Mouse (Mus musculus): ENCODE measurements around the gene Dtd1. TPM values are rescaled to one million over a fixed set of nuclear protein-coding genes. Genes with fewer than 3 reads are reported as not detected.

Gene Dtd1
- polyA plus RNA-seq, 1 experiment from 2014 or later = 148 TPM

DNA sequence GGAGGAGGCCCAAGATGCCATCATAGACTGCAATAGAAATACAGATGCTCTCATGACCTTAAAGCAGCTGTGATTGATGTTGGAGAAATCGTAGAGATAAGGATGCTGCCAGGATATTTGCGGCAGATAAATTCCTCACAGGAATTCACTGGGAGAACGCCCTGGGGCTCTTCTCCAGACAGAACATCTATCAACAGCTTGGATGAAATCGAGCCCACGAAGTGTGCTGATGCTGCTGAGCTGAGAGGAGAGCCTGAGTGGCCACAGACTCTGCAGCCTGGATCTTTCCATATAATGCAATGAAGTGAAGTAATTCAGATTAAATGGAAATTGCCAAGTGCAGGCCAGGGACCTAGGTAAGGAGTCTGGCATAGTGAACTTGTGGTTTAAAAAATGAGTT lies 181.0 kb downstream of the Dtd1 start:
- Histone ChIP-seq H3K9me3 (no peaks in the 10 kb centered on the region), H3K9ac (no peak overlapping the region), H3K4me3 (no peak overlapping the region), H3K4me2 (no peak overlapping the region), H3K27me3 (replicated peaks) (no peaks in the 10 kb centered on the region), H3K4me1 (no peaks in the 10 kb centered on the region), H3K36me3 (replicated peaks) (no peaks in the 10 kb centered on the region), H3K27ac (no peak overlapping the region)
- ATAC-seq (replicated peaks) = no peak
- 67% methylated on average over 5 of the region's 5 CpGs for WGBS

DNA sequence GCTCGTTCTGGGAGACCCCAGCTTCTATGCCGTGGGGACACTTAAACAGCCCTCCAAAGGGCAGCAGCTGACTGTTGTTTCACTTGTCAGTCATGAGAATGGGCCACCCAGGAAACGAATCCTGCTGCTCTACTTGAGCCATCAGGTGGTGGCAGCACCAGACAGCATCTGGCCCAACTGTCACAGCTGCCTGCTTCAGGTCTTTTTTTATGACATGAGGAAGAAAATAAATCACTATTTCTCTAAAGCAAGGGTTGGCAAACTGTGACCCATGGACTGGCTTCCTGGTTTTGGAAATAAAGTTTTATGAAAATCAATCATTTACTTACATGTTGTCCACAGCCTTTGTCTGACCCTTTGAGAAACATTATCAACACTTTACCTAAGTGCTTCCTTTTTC lies 182.2 kb downstream of the Dtd1 start:
- no peak for ATAC-seq (replicated peaks)
- no peaks in the 10 kb centered on the region for H3K27me3 ChIP-seq (replicated peaks)
- no peak overlapping the region for H3K27ac ChIP-seq
- no peak overlapping the region for H3K4me3 ChIP-seq
- no peak overlapping the region for H3K4me2 ChIP-seq
- no peaks in the 10 kb centered on the region for H3K36me3 ChIP-seq (replicated peaks)
- no peaks in the 10 kb centered on the region for H3K9me3 ChIP-seq
- H3K4me1 ChIP-seq = no peaks in the 10 kb centered on the region
- no peak overlapping the region for H3K9ac ChIP-seq
- WGBS = 63% methylated on average over 3 of the region's 3 CpGs

DNA sequence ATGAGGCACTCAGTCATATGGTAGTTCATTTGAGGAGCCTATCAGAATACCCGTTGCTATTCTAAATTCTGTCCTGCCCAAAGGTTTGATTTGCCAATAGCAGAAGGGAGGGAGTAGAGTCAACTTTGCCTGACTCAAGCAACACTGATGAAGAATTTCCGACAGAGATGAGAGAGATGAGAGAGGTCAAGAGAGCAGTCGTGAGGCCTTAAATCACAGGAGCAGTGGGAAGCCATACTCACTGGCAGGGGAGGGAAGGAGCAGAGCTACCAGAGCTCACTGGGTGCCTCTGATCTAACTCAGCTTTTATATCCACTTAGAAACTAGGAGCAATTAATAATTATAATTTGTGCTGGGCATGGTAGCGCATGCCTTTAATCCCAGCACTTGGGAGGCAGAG lies 182.8 kb downstream of the Dtd1 start:
- H3K27me3 ChIP-seq (replicated peaks) = no peaks in the 10 kb centered on the region
- WGBS = 79% methylated on average over 4 of the region's 4 CpGs
- H3K27ac ChIP-seq = no peak overlapping the region
- H3K9me3 ChIP-seq = no peaks in the 10 kb centered on the region
- ATAC-seq (replicated peaks) = no peak
- H3K4me2 ChIP-seq = no peak overlapping the region
- no peak overlapping the region for H3K4me3 ChIP-seq
- no peak overlapping the region for H3K9ac ChIP-seq
- no peaks in the 10 kb centered on the region for H3K36me3 ChIP-seq (replicated peaks)
- no peaks in the 10 kb centered on the region for H3K4me1 ChIP-seq

DNA sequence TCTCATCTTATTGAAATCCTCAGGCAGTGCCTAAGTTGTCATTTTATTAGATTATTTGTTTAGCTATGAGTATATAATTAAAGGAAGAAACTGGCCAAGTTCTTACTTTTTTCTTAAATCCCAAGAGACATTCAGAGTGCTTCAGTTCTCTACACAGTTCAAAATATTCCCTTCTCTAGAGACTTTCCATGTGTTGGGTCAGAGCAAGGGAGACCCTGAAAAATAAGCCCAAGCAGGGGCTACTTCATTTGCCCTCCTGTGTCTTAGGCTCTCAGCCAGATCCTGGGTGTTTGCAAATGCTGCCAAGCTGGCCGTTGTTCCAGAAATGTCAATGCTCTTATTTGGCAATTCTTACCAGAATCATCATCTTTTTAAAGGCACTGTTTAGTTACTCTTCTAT lies 183.5 kb downstream of the Dtd1 start:
- H3K9ac ChIP-seq = no peak overlapping the region
- H3K4me1 ChIP-seq = no peaks in the 10 kb centered on the region
- H3K27ac ChIP-seq = no peak overlapping the region
- no peak overlapping the region for H3K4me3 ChIP-seq
- H3K36me3 ChIP-seq (replicated peaks) = no peaks in the 10 kb centered on the region
- ATAC-seq (replicated peaks) = no peak
- H3K27me3 ChIP-seq (replicated peaks) = no peaks in the 10 kb centered on the region
- H3K9me3 ChIP-seq = no peaks in the 10 kb centered on the region
- H3K4me2 ChIP-seq = no peak overlapping the region
- 81% methylated on average over 1 of the region's 1 CpGs for WGBS

DNA sequence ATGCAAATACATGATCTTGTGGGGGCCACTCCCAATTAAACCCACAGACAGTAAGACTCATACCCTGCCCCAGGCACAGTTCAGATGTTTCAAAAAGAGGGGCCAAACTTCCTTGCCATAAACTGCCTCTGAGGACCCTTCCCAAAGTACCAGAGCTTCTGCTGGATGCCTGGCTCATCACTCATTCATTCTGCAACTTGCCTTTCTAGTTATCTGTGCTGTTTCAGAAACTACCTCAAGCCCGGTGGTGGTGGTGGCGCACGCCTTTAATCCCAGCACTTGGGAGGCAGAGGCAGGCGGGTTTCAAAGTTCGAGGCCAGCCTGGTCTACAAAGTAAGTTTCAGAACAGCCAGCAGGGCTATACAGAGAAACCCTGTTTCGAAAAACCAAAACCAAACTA lies 184.1 kb downstream of the Dtd1 start:
- WGBS = 97% methylated on average over 6 of the region's 6 CpGs

DNA sequence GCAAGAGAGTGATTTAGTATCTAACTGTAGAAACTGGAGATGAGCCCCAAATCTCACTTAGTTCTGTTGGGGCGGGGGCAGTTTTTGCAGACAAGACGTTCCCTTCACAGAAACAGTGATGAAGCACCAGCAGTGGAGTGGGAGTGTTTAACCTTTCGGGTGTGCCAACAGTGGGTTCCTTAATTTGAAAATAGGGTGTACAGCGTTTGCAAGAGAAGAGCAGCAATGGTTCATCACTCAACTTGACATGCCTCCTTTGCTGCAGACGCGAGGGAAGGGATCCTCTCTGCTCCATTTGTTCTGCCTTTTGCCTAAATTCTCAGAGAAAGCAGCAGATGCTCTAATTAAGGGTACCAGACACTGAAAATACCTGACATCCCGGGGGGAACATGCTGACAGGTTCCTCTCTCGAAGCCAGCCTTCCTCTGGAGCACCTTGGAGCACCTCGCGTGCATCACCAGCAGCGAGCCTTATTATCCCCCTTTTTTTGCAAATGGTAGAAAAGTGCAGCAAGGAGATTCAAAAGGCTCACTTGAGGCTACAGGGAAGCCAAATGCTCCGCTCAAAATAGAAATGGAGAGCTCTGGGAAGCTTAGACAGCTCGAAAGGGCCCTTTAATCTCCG lies 192.1 kb downstream of the Dtd1 start:
- no peak overlapping the region for H3K27ac ChIP-seq
- H3K4me2 ChIP-seq = no peak overlapping the region
- H3K27me3 ChIP-seq (replicated peaks) = no peaks in the 10 kb centered on the region
- H3K9me3 ChIP-seq = no peaks in the 10 kb centered on the region
- ATAC-seq (replicated peaks) = no peak; the same call in 1 of the 2 replicates
- H3K36me3 ChIP-seq (replicated peaks) = no peaks in the 10 kb centered on the region
- no peaks in the 10 kb centered on the region for H3K4me1 ChIP-seq
- H3K4me3 ChIP-seq = no peak overlapping the region
- no peak overlapping the region for H3K9ac ChIP-seq
- 68% methylated on average over 14 of the region's 14 CpGs for WGBS

More for the DNA sequence above, 184.1 kb downstream of the Dtd1 start:
- Histone ChIP-seq H3K9ac (no peak overlapping the region), H3K27me3 (replicated peaks) (no peaks in the 10 kb centered on the region), H3K4me2 (no peak overlapping the region), H3K9me3 (no peaks in the 10 kb centered on the region), H3K36me3 (replicated peaks) (no peaks in the 10 kb centered on the region), H3K4me1 (no peaks in the 10 kb centered on the region), H3K4me3 (no peak overlapping the region), H3K27ac (no peak overlapping the region)
- no peak for ATAC-seq (replicated peaks)

DNA sequence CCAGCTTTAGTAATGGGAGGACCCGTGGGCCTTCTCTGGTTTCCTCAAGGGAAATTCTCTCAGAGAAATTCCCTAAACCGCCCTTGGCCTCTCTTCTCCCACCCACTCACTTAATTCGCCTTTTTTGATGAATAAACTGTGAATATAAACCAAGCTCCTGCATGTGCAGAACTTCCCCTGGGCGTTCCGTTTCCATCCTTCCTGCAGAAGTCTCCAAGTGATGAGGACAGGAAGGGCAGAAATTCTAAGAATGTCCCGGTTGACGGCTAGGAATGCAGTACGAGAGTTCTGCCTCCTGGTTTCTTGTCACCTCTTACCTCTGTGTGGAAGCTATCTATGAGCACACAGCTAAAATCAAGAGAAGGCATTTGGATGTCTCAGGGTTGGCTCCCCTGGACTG lies 197.8 kb downstream of the Dtd1 start:
- Histone ChIP-seq H3K36me3 (replicated peaks) (no peaks in the 10 kb centered on the region), H3K4me2 (no peak overlapping the region), H3K9ac (no peak overlapping the region), H3K4me3 (no peak overlapping the region), H3K27me3 (replicated peaks) (no peaks in the 10 kb centered on the region), H3K27ac (no peak overlapping the region), H3K4me1 (no peaks in the 10 kb centered on the region), H3K9me3 (no peaks in the 10 kb centered on the region)
- no peak for ATAC-seq (replicated peaks)
- WGBS = 81% methylated on average over 8 of the region's 8 CpGs

DNA sequence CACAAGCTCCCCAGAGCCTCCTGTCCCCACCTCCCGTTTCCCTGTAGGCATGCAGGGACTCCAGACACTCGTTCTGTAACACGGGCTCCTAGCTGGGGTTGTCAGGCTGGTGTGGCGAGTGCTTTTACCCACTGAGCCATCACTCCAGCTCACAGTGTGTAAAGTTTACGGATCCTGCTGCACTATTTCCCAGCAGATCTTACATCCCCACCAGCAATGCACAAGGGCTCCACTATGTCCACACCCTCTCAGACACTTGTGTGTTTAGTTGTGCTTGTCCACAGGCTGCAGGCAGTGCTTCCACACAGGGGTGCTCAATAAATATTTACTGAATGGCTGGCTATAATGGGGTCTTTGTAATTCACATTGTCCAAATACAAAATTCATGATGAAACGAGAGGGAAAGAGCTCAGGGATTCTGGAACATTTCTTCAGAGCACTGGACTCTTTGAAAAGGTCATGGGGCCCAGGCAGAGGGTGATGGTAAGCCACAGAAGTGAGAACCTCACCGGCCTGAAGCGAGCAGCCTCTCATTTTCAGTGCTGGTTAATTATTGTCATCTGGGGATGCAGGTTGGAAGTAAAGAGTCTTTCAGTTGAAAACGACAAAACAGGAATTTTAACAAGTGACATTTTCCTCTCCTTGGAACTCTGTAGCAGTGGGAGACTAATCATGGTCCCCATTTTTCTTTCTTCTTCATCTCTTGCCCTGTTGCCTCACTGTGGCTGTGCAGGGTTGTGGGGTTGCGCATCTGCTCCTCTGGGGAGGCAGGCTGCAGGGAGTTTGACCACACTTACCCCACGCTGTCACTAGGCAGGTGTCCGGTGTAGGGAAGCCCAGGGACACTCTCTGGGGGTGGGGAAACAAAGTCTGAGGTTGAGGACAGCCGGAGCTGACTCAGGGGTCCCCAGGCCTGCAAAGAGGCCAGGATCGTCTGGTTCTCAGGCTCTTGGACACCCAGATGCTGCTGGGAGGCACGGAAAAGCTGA lies 208.4 kb downstream of the Dtd1 start:
- no peak overlapping the region for H3K27ac ChIP-seq
- no peaks in the 10 kb centered on the region for H3K27me3 ChIP-seq (replicated peaks)
- no peak overlapping the region for H3K4me2 ChIP-seq
- peaks cover 2% of the 10 kb centered on the region; the same call in 1 of the 2 replicates for H3K4me1 ChIP-seq
- H3K9ac ChIP-seq = no peak overlapping the region
- 59% methylated on average over 15 of the region's 15 CpGs for WGBS
- H3K4me3 ChIP-seq = no peak overlapping the region
- H3K9me3 ChIP-seq = no peaks in the 10 kb centered on the region
- no peaks in the 10 kb centered on the region for H3K36me3 ChIP-seq (replicated peaks)
- no peak for ATAC-seq (replicated peaks)

Small RNAs within 50 kb of the gene (microRNA-seq; reads per million reads assigned to microRNA genes)
- gene Gm24823 = not detected

Other genes starting within 250 kb of the Dtd1 start
- 29.1 and 30.7 TPM in 2 replicates for gene Kat14, start 230.9 kb upstream of the Dtd1 start, polyA plus RNA-seq (2015; fragmentation: Nextera tagmentation; extraction: Ambion mirVana)
- gene Pet117, start 230.9 kb upstream of the Dtd1 start, polyA plus RNA-seq (2015; fragmentation: Nextera tagmentation; extraction: Ambion mirVana) = 0.51 and 2.9 TPM in 2 replicates
- gene Dzank1, start 72.5 kb upstream of the Dtd1 start, polyA plus RNA-seq (2015; fragmentation: Nextera tagmentation; extraction: Ambion mirVana) = 17.8 and 20.3 TPM in 2 replicates
- 25.3 and 27.9 TPM in 2 replicates for gene Polr3f, start 72.2 kb upstream of the Dtd1 start, polyA plus RNA-seq (2015; fragmentation: Nextera tagmentation; extraction: Ambion mirVana)
- 57.7 and 59.3 TPM in 2 replicates for gene Rbbp9, start 49.0 kb upstream of the Dtd1 start, polyA plus RNA-seq (2015; fragmentation: Nextera tagmentation; extraction: Ambion mirVana)
- gene Sec23b, start 43.7 kb upstream of the Dtd1 start, polyA plus RNA-seq (2015; fragmentation: Nextera tagmentation; extraction: Ambion mirVana) = 65.0 and 66.2 TPM in 2 replicates
- gene Smim26, start 5.8 kb upstream of the Dtd1 start, polyA plus RNA-seq (2015; fragmentation: Nextera tagmentation; extraction: Ambion mirVana) = 53.0 and 53.2 TPM in 2 replicates
- gene Scp2d1, start 223.8 kb downstream of the Dtd1 start, polyA plus RNA-seq (2015; fragmentation: Nextera tagmentation; extraction: Ambion mirVana) = not detected in 2 replicates

Measured in midbrain, embryonic 15.5 days (tissue).